ENCODE assay signal across 9 mouse cellular contexts in the genomic region with DNA sequence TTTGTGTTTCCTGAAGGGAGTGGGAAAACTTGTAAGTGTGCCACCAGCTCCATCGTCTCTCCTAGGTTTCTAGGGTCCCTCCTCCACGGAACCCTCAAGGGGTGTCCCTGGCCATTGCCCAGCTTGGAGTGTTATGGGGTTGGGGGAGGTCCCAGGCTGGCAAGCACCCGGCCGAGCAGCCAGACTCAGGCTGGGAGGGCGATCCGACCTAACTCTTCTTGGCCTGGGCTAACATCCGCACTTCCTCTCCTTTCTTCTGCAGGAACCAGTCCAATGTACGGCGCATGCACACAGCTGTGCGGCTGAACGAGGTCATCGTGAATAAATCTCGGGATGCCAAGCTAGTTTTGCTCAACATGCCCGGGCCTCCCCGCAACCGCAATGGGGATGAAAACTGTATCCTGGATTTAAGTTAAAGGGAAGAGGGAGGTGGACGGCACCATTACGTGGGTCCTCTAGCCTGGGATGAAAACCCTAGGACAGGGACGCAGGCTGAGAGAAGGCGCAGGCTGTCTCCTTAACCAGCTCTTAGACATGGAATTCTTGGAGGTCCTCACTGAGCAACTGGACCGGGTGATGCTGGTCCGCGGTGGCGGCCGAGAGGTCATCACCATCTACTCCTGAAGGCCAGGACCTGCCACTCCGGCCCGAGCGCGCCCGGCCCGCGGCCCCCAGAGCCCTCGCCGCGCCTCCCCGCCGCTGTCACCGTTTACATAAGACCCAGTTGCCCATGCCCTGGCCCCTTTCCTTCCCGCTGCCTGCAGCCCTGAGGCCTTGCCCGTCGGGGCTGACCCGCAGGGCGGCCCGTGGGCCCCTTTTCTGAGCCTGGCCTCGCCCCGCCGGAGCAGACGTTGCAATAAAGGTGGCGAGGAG. TPM values are rescaled to one million over a fixed set of nuclear protein-coding genes. Genes with fewer than 3 reads are reported as not detected.
A peak's percentile ranks its signal among the peaks of the same experiment; 100 is the strongest.
DNase-seq lines count a peak whose midpoint lies in the region; ATAC-seq and TF ChIP-seq lines count a peak whose summit lies in the region.
"Had no signal": no experiment of that assay in that cellular context is flagged by ENCODE, and none has a peak within 500 bp of the region (broad histone marks: within the 10 kb centered on the region; RNA-seq: fewer than 3 reads in every experiment).

No protein-coding gene starts in this region.

- DNase-seq in 3134 (ENCODE audit: extremely low read depth, insufficient read length, low spot score), result peak; percentile 28
- DNase-seq in liver, embryonic 11.5 days (ENCODE audit: low spot score), result no peak
- no peak for DNase-seq in left cerebral cortex, postnatal 4 days
- DNase-seq in layer of hippocampus, postnatal 14 days (ENCODE audit: low spot score in 2 of 2), result no peak
- DNase-seq in urinary bladder, postnatal 36 days (ENCODE audit: low spot score in 2 of 2), result no peak

- H3K27me3 ChIP-seq in ES-Bruce4 (ENCODE audit: control insufficient read depth, insufficient read depth, low read length, poor library complexity, severe bottlenecking), result peaks cover 5% of the 10 kb centered on the region; the same call in 1 of the 2 replicates
- H3K27me3 ChIP-seq in heart, embryonic 11.5 days (ENCODE audit: control insufficient read depth, insufficient read depth, low read length), result peaks cover 54% of the 10 kb centered on the region
- H3K27me3 ChIP-seq in liver, embryonic 11.5 days (replicated peaks; ENCODE audit: control insufficient read depth, insufficient read depth, low read length), result peaks cover 50% of the 10 kb centered on the region
- H3K27me3 ChIP-seq in stomach, embryonic 14.5 days (ENCODE audit: control insufficient read depth, insufficient read depth, low read length), result peaks cover 12% of the 10 kb centered on the region; the same call in 1 of the 2 replicates

- peak overlapping the region; percentile 43 for H3K4me3 ChIP-seq in ES-Bruce4 (ENCODE audit: low read depth, low read length)
- H3K4me3 ChIP-seq in heart, embryonic 11.5 days (ENCODE audit: low read depth, low read length), result peak overlapping the region; percentile 45
- H3K4me3 ChIP-seq in liver, embryonic 11.5 days (ENCODE audit: low read depth, low read length), result peak overlapping the region; percentile 29
- peak overlapping the region; percentile 29 for H3K4me3 ChIP-seq in stomach, embryonic 14.5 days (ENCODE audit: low read depth, low read length)

- intact Hi-C loops in left cerebral cortex, postnatal 4 days (cut with DNase I), result no loop called here

- H3K4me1 ChIP-seq in ES-Bruce4 (ENCODE audit: control insufficient read depth, insufficient read depth, low read length), result no peaks in the 10 kb centered on the region
- peaks cover 15% of the 10 kb centered on the region for H3K4me1 ChIP-seq in heart, embryonic 11.5 days (ENCODE audit: control insufficient read depth, insufficient read depth, low read length)
- 0 out of 2 replicates have a peak, but pooled peaks cover 2% of the 10 kb centered on the region for H3K4me1 ChIP-seq in liver, embryonic 11.5 days (replicated peaks; ENCODE audit: control insufficient read depth, insufficient read depth, low read length)
- H3K4me1 ChIP-seq in stomach, embryonic 14.5 days (ENCODE audit: control insufficient read depth, insufficient read depth, low read length), result peaks cover 15% of the 10 kb centered on the region

- no peak for TF ChIP-seq POLR2A in ES-Bruce4 (IDR thresholded peaks at IDR 0.05; ENCODE audit: insufficient read depth, low read length)

- TF ChIP-seq CTCF in ES-Bruce4 (IDR thresholded peaks at IDR 0.05; ENCODE audit: low read depth, low read length), result no peak

- H3K36me3 ChIP-seq in ES-Bruce4 (ENCODE audit: control insufficient read depth, insufficient read depth, low read length, poor library complexity, severe bottlenecking), result peaks cover 2% of the 10 kb centered on the region; the same call in 1 of the 2 replicates
- peaks cover 14% of the 10 kb centered on the region for H3K36me3 ChIP-seq in heart, embryonic 11.5 days (ENCODE audit: control insufficient read depth, insufficient read depth, low read length)
- H3K36me3 ChIP-seq in liver, embryonic 11.5 days (ENCODE audit: control insufficient read depth, insufficient read depth, low read length), result peaks cover 17% of the 10 kb centered on the region
- H3K36me3 ChIP-seq in stomach, embryonic 14.5 days (ENCODE audit: control insufficient read depth, insufficient read depth, low read length), result peaks cover 20% of the 10 kb centered on the region

- TF ChIP-seq EP300 in ES-Bruce4 (IDR thresholded peaks at IDR 0.05; ENCODE audit: insufficient read depth, low read depth, low read length), result no peak

- H3K4me2 ChIP-seq in heart, embryonic 11.5 days, result peak overlapping the region; percentile 87
- peak overlapping the region; percentile 55 for H3K4me2 ChIP-seq in liver, embryonic 11.5 days
- peak overlapping the region; percentile 62 for H3K4me2 ChIP-seq in stomach, embryonic 14.5 days (replicated peaks; ENCODE audit: low read depth, low read length)

- ATAC-seq in heart, embryonic 11.5 days (replicated peaks; ENCODE audit: insufficient number of reproducible peaks, low FRiP score, low TSS enrichment), result no peak
- no peak for ATAC-seq in liver, embryonic 11.5 days (replicated peaks; ENCODE audit: low FRiP score)
- no peak for ATAC-seq in stomach, embryonic 14.5 days (ENCODE audit: insufficient number of reproducible peaks, insufficient read depth, low FRiP score, low read depth)

- 8% methylated on average over 49 of the region's 49 CpGs for WGBS in heart, embryonic 11.5 days (ENCODE audit: insufficient replicate concordance)
- 12% methylated on average over 49 of the region's 49 CpGs for WGBS in liver, embryonic 11.5 days
- WGBS in stomach, embryonic 14.5 days, result 8% methylated on average over 40 of the region's 49 CpGs

- H3K9me3 ChIP-seq in ES-Bruce4 (replicated peaks; ENCODE audit: control insufficient read depth, insufficient read depth, low read length, poor library complexity, severe bottlenecking), result no peaks in the 10 kb centered on the region
- no peaks in the 10 kb centered on the region for H3K9me3 ChIP-seq in heart, embryonic 11.5 days (replicated peaks; ENCODE audit: control insufficient read depth, low read length)
- no peaks in the 10 kb centered on the region for H3K9me3 ChIP-seq in liver, embryonic 11.5 days (ENCODE audit: control insufficient read depth, low read length)
- H3K9me3 ChIP-seq in stomach, embryonic 14.5 days (ENCODE audit: control insufficient read depth, low read depth, low read length), result no peaks in the 10 kb centered on the region

- no peak overlapping the region for H3K27ac ChIP-seq in ES-Bruce4 (ENCODE audit: insufficient read depth, low read length)
- H3K27ac ChIP-seq in heart, embryonic 11.5 days (ENCODE audit: low read depth, low read length), result no peak overlapping the region
- no peak overlapping the region for H3K27ac ChIP-seq in liver, embryonic 11.5 days (ENCODE audit: low read depth, low read length)
- H3K27ac ChIP-seq in stomach, embryonic 14.5 days (ENCODE audit: low read length), result no peak overlapping the region
- H3K27ac ChIP-seq: macrophage had no signal

- peak overlapping the region; percentile 62 for H3K9ac ChIP-seq in ES-Bruce4 (ENCODE audit: low read depth, poor library complexity, severe bottlenecking)
- peak overlapping the region; percentile 62 for H3K9ac ChIP-seq in heart, embryonic 11.5 days (ENCODE audit: low read depth, low read length)
- H3K9ac ChIP-seq in liver, embryonic 11.5 days (ENCODE audit: low read depth, low read length), result no peak overlapping the region
- no peak overlapping the region for H3K9ac ChIP-seq in stomach, embryonic 14.5 days (replicated peaks; ENCODE audit: low read depth, low read length)

RNA-seq across cellular contexts. Expression of a gene that starts 36.5 kb away (rescaled TPM):
- polyA plus RNA-seq in ES-Bruce4 (2011; ENCODE audit: insufficient read depth, insufficient read length, low read depth, missing spikeins), result 1.6 and 1.9 TPM in 2 replicates
- 1.0 and 1.6 TPM in 2 replicates for polyA plus RNA-seq in heart, embryonic 11.5 days (2014; fragmentation: Nextera tagmentation; extraction: Ambion mirVana)
- 0.55 and 0.70 TPM in 2 replicates for polyA plus RNA-seq in liver, embryonic 11.5 days (2014; fragmentation: Nextera tagmentation; extraction: Ambion mirVana)
- polyA plus RNA-seq in stomach, embryonic 14.5 days (2014; fragmentation: Nextera tagmentation; extraction: Ambion mirVana), result 1.4 and 2.1 TPM in 2 replicates
- 100 to 1,000 TPM; 158 to 181 TPM for total RNA-seq in left cerebral cortex, postnatal 4 days (2021)
- total RNA-seq in layer of hippocampus, postnatal 14 days (2021), result 100 to 1,000 TPM; 288 to 332 TPM
- polyA plus RNA-seq: macrophage had no signal

RNA-seq across cellular contexts. Expression of a gene that starts 37.6 kb away (rescaled TPM):
- 30.8 and 33.7 TPM in 2 replicates for polyA plus RNA-seq in ES-Bruce4 (2011; ENCODE audit: insufficient read depth, insufficient read length, low read depth, missing spikeins)
- 36.0 and 39.8 TPM in 2 replicates for polyA plus RNA-seq in heart, embryonic 11.5 days (2014; fragmentation: Nextera tagmentation; extraction: Ambion mirVana)
- polyA plus RNA-seq in liver, embryonic 11.5 days (2014; fragmentation: Nextera tagmentation; extraction: Ambion mirVana), result 45.0 and 45.9 TPM in 2 replicates
- polyA plus RNA-seq in stomach, embryonic 14.5 days (2014; fragmentation: Nextera tagmentation; extraction: Ambion mirVana), result 53.8 and 54.3 TPM in 2 replicates
- 100 to 1,000 TPM; 107 to 111 TPM for total RNA-seq in left cerebral cortex, postnatal 4 days (2021)
- total RNA-seq in layer of hippocampus, postnatal 14 days (2021), result 10 to 100 TPM; 53.2 to 57.4 TPM

RNA-seq across cellular contexts. Expression of a gene that starts 56.5 kb away (rescaled TPM):
- 5.8 and 6.2 TPM in 2 replicates for polyA plus RNA-seq in ES-Bruce4 (2011; ENCODE audit: insufficient read depth, insufficient read length, low read depth, missing spikeins)
- polyA plus RNA-seq in heart, embryonic 11.5 days (2014; fragmentation: Nextera tagmentation; extraction: Ambion mirVana), result 0.16 and 0.46 TPM in 2 replicates
- 0.66 and 1.9 TPM in 2 replicates for polyA plus RNA-seq in liver, embryonic 11.5 days (2014; fragmentation: Nextera tagmentation; extraction: Ambion mirVana)
- 1.2 and 1.8 TPM in 2 replicates for polyA plus RNA-seq in stomach, embryonic 14.5 days (2014; fragmentation: Nextera tagmentation; extraction: Ambion mirVana)
- total RNA-seq in left cerebral cortex, postnatal 4 days (2021), result 1 to 10 TPM; 2.1 to 2.3 TPM
- total RNA-seq in layer of hippocampus, postnatal 14 days (2021), result 1 to 10 TPM; 1.8 to 2.1 TPM

RNA-seq across cellular contexts. Expression of a gene that starts 58.3 kb away (rescaled TPM):
- polyA plus RNA-seq in ES-Bruce4 (2011; ENCODE audit: insufficient read depth, insufficient read length, low read depth, missing spikeins), result 5.3 and 5.8 TPM in 2 replicates
- polyA plus RNA-seq in heart, embryonic 11.5 days (2014; fragmentation: Nextera tagmentation; extraction: Ambion mirVana), result 9.6 and 9.7 TPM in 2 replicates
- 5.5 and 7.7 TPM in 2 replicates for polyA plus RNA-seq in liver, embryonic 11.5 days (2014; fragmentation: Nextera tagmentation; extraction: Ambion mirVana)
- polyA plus RNA-seq in stomach, embryonic 14.5 days (2014; fragmentation: Nextera tagmentation; extraction: Ambion mirVana), result 8.3 and 9.7 TPM in 2 replicates
- total RNA-seq in left cerebral cortex, postnatal 4 days (2021), result 1 to 10 TPM; 2.3 to 4.2 TPM
- total RNA-seq in layer of hippocampus, postnatal 14 days (2021), result 1 to 10 TPM in 1 of 2 experiments, under 1 TPM in 1; 0.67 to 3.0 TPM

Comparison
In these comparisons a context has a peak if more than half of its experiments do, and no peak if none do; other contexts are left out.
1. H3K9ac ChIP-seq: peak in ES-Bruce4 (single experiment) and heart, embryonic 11.5 days (single experiment); none in liver, embryonic 11.5 days (single experiment) and stomach, embryonic 14.5 days (single experiment).
2. Peak in every context shown above with its lines, with median percentiles within 50 percentile points of each other: H3K4me3 ChIP-seq and H3K4me2 ChIP-seq.